Mouse (Mus musculus): ENCODE measurements around the gene Vmn2r57.

Gene Vmn2r57

GRCm38 (mm10) chr7:41448596-41448995 is at the start of gene Vmn2r57:
Gene Vmn2r57 (minus strand): TSS chr7:41448696.
- 83% methylated on average over 1 of the region's 1 CpGs for WGBS

- WGBS = 100% methylated on average over 2 of the region's 2 CpGs
Measured at GRCm38 (mm10) chr7:41497871-41498270, 49.4 kb upstream of the Vmn2r57 start.

DNA sequence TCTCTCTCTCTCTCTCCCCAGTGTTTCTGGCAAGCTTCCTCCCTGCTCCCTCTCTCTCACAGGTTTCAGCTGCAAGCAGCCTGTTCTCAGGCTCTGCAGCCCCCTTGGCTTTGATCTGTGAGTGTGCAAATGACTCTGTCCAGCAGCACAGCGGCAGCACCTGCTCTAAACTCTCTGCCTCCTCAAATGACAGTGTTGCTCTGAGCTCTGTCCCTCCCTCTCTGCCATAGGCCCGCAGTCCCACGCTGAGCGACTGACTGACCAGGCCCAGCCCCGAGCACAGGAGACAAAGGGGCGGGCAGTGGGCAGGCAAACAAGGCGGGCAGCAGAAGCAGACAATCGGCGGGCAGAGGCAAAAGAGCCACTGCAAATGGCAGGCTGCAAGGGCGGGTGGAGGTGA is 3.4 kb upstream of the Vmn2r57 start:
- WGBS = 17% methylated on average over 10 of the region's 10 CpGs

GRCm38 (mm10) chr7:41394130-41394529 is 54.4 kb downstream of the Vmn2r57 start:
- 67% methylated on average over 4 of the region's 4 CpGs for WGBS

DNA sequence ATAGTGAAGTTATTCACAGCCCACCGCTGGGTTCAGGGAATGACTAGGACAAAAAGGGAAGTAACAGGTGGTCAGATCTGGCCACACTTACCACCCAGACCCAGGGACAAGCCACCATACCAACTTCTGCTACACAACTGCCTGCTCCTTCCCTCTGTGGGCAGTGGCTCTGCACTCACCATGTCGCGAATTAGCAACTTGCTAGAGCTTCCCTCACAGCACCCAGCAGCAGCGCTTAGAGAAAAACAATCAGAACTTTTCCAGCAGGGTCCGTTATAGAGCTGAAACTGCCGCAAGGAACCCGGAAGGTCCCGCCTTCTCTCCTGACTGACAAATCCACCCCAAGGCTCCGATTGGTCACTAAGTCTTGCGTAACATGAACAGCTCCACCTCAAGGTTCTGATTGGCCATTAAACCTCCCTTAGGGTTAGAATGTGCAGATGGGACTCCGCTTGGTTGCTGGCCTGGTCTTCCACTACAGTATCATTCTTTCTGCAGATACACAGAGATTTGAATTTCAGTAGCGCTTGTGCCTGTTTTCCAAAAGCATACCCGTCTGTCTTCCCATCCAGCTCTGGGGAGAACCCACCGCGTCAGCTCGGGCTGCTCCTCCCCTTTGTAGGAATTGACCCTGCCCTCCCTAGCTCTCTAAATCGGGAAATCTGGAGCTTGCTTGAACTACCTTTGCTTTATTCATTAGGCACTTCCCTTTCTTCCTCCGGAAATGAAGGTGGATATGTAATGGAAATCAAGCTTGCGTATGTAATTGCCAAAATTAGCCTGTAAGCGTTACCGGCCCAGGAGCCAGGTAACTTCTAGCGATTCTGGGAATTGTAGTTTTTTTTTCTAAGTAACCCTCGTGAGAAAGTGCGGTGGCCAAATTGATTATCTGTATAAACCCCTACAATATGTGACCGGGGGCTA is 55.2 kb downstream of the Vmn2r57 start, which contains the start of gene AI987944:
Gene AI987944, minus strand, starts transcription at position 332 of the 924 bp plus-strand sequence.
- under 1% methylated on average over 25 of the region's 25 CpGs for WGBS
